In genomic region chr16:4885760-4886689, GRCm38 (mm10) we compare ENCODE assay signal across 8 mouse cellular contexts. TPM values are rescaled to one million over a fixed set of nuclear protein-coding genes. Genes with fewer than 3 reads are reported as not detected.
DNase-seq lines count a peak whose midpoint lies in the region; ATAC-seq and TF ChIP-seq lines count a peak whose summit lies in the region.

Gene Mgrn1 (plus strand): TSS chr16:4886249.

- peak within 1 kb of the TSS; percentile 83 for H3K27ac ChIP-seq in MEL (ENCODE audit: control insufficient read depth, low read depth, low read length)
- H3K27ac ChIP-seq in forebrain, embryonic 14.5 days (ENCODE audit: low read depth, low read length) = peak within 1 kb of the TSS; percentile 53
- peak within 1 kb of the TSS; percentile 92 for H3K27ac ChIP-seq in neural tube, embryonic 15.5 days (replicated peaks)

- intact Hi-C loops in heart, postnatal 10 days (cut with DNase I) = no loop called here

- peak within 1 kb of the TSS; percentile 91 for H3K9ac ChIP-seq in MEL (ENCODE audit: control insufficient read depth, low read depth, low read length, poor library complexity, severe bottlenecking)
- H3K9ac ChIP-seq in forebrain, embryonic 14.5 days (ENCODE audit: low read length) = peak within 1 kb of the TSS; percentile 93
- H3K9ac ChIP-seq in neural tube, embryonic 15.5 days (replicated peaks) = peak within 1 kb of the TSS; percentile 92

- peak; percentile 90 for ATAC-seq in forebrain, embryonic 14.5 days
- ATAC-seq in neural tube, embryonic 15.5 days (ENCODE audit: low FRiP score) = peak; percentile 86

- peak; percentile 93 for DNase-seq in MEL (ENCODE audit: low read depth, low spot score)
- peak; percentile 87 for DNase-seq in cerebellum, adult 11 months
- DNase-seq in forebrain, embryonic 14.5 days (ENCODE audit: low spot score) = peak; percentile 96
- DNase-seq in heart, postnatal 10 days = peak; percentile 88 to 90
- peak; percentile 91 to 95 for DNase-seq in kidney, postnatal 4 days
- peak; percentile 89 to 91 for DNase-seq in lung, adult 18-20 months
- peak; percentile 91 for DNase-seq in testis, postnatal 10 days (ENCODE audit: low spot score)

- 0 out of 4 replicates have a peak, but pooled peaks of 1 of the 2 experiments have one; percentile 15 for TF ChIP-seq EP300 in MEL (IDR thresholded peaks at IDR 0.05; ENCODE audit: low read depth in 1 of 2, low read length in 2 of 2)

- H3K9me3 ChIP-seq in MEL (replicated peaks; ENCODE audit: insufficient read depth, low read length) = no peaks in the 10 kb centered on the region
- no peaks in the 10 kb centered on the region for H3K9me3 ChIP-seq in forebrain, embryonic 14.5 days (replicated peaks; ENCODE audit: control insufficient read depth, low read length)
- no peaks in the 10 kb centered on the region for H3K9me3 ChIP-seq in neural tube, embryonic 15.5 days (replicated peaks)

- H3K79me2 ChIP-seq in MEL (ENCODE audit: control insufficient read depth, insufficient read depth, low read length, poor library complexity) = peaks cover 12% of the 10 kb centered on the region; the same call in 1 of the 2 replicates

- H3K36me3 ChIP-seq in MEL (ENCODE audit: control insufficient read depth in 1 of 2, insufficient read depth in 2 of 2, low read length in 2 of 2) = peaks cover 0 to 4% of the 10 kb centered on the region in 2 experiments; a peak in 3 of 4 replicates
- H3K36me3 ChIP-seq in forebrain, embryonic 14.5 days (ENCODE audit: control insufficient read depth, insufficient read depth, low read length) = no peaks in the 10 kb centered on the region
- no peaks in the 10 kb centered on the region for H3K36me3 ChIP-seq in neural tube, embryonic 15.5 days

- peak within 1 kb of the TSS; percentile 83 to 94 for H3K4me3 ChIP-seq in MEL (ENCODE audit: control insufficient read depth in 1 of 2, insufficient read depth in 1 of 2, low read depth in 2 of 2, low read length in 2 of 2)
- peak within 1 kb of the TSS; percentile 93 for H3K4me3 ChIP-seq in forebrain, embryonic 14.5 days (ENCODE audit: low read depth, low read length)
- peak within 1 kb of the TSS; percentile 95 for H3K4me3 ChIP-seq in neural tube, embryonic 15.5 days (replicated peaks)

- H3K27me3 ChIP-seq in MEL (ENCODE audit: control insufficient read depth in 1 of 2, insufficient read depth in 2 of 2, low read length in 2 of 2) = no peaks in the 10 kb centered on the region
- H3K27me3 ChIP-seq in forebrain, embryonic 14.5 days (replicated peaks; ENCODE audit: control insufficient read depth, insufficient read depth, low read length) = no peaks in the 10 kb centered on the region
- no peaks in the 10 kb centered on the region for H3K27me3 ChIP-seq in neural tube, embryonic 15.5 days (replicated peaks)

- TF ChIP-seq POLR2A in MEL (IDR thresholded peaks at IDR 0.05; ENCODE audit: control insufficient read depth in 1 of 2, insufficient read depth in 1 of 2, low read depth in 1 of 2, low read length in 2 of 2, poor library complexity in 1 of 2) = peak; percentile 45 to 77

- H3K4me1 ChIP-seq in MEL (ENCODE audit: control insufficient read depth in 1 of 2, insufficient read depth in 2 of 2, low read length in 2 of 2) = peaks cover 0 to 26% of the 10 kb centered on the region in 2 experiments; a peak in 2 of 4 replicates
- H3K4me1 ChIP-seq in forebrain, embryonic 14.5 days (ENCODE audit: control insufficient read depth, insufficient read depth, low read length) = peaks cover 20% of the 10 kb centered on the region
- peaks cover 58% of the 10 kb centered on the region for H3K4me1 ChIP-seq in neural tube, embryonic 15.5 days

- WGBS in forebrain, embryonic 14.5 days = under 1% methylated on average over 69 of the region's 74 CpGs
- WGBS in neural tube, embryonic 15.5 days = under 1% methylated on average over 61 of the region's 74 CpGs

- H3K4me2 ChIP-seq in forebrain, embryonic 14.5 days (ENCODE audit: low read length) = peak within 1 kb of the TSS; percentile 78
- H3K4me2 ChIP-seq in neural tube, embryonic 15.5 days = peak within 1 kb of the TSS; percentile 81

- no peak for TF ChIP-seq CTCF in MEL (IDR thresholded peaks at IDR 0.05 in 2 of 3, conservative IDR thresholded peaks at IDR 0.05 in 1 of 3; ENCODE audit: control insufficient read depth in 1 of 3, insufficient read depth in 1 of 3, low read depth in 2 of 3, low read length in 3 of 3, poor library complexity in 1 of 3, severe bottlenecking in 1 of 3)

- TF ChIP-seq RAD21 in MEL (IDR thresholded peaks at IDR 0.05; ENCODE audit: low read depth, low read length) = no peak

TF ChIP-seq in MEL, 35 proteins besides CTCF, POLR2A, EP300 and RAD21:
- peak; percentile 65 for TF ChIP-seq NRF1 (IDR thresholded peaks at IDR 0.05; ENCODE audit: insufficient read depth, low read depth, low read length, poor library complexity, severe bottlenecking)
- TF ChIP-seq TCF12 (IDR thresholded peaks at IDR 0.05; ENCODE audit: low read depth, low read length) = no peak
- TF ChIP-seq GABPA (IDR thresholded peaks at IDR 0.05; ENCODE audit: low read depth, low read length) = no peak
- peak; percentile 58; the same call in 1 of the 2 replicates for TF ChIP-seq MYC (IDR thresholded peaks at IDR 0.05; ENCODE audit: low read depth, low read length)
- no peak for TF ChIP-seq GATA1 (IDR thresholded peaks at IDR 0.05; ENCODE audit: low read depth, low read length)
- peak; percentile 77 for TF ChIP-seq HCFC1 (IDR thresholded peaks at IDR 0.05; ENCODE audit: low read depth, low read length)
- TF ChIP-seq RCOR1 (IDR thresholded peaks at IDR 0.05; ENCODE audit: low read depth, low read length) = peak; percentile 24; the same call in 1 of the 2 replicates
- TF ChIP-seq ELF1 (IDR thresholded peaks at IDR 0.05; ENCODE audit: low read depth, low read length) = peak; percentile 13; the same call in 1 of the 2 replicates
- TF ChIP-seq SMC3 (IDR thresholded peaks at IDR 0.05; ENCODE audit: low read depth, low read length) = no peak
- peak; percentile 62; the same call in 1 of the 2 replicates for TF ChIP-seq SIN3A (IDR thresholded peaks at IDR 0.05; ENCODE audit: low read length)
- no peak for TF ChIP-seq TAL1 (IDR thresholded peaks at IDR 0.05; ENCODE audit: low read length)
- peak; percentile 77 for TF ChIP-seq USF1 (IDR thresholded peaks at IDR 0.05; ENCODE audit: low read depth, low read length)
- TF ChIP-seq CHD2 (IDR thresholded peaks at IDR 0.05; ENCODE audit: low read length) = no peak
- TF ChIP-seq CHD1 (IDR thresholded peaks at IDR 0.05; ENCODE audit: low read depth, low read length) = peak; percentile 99
- TF ChIP-seq MEF2A (IDR thresholded peaks at IDR 0.05; ENCODE audit: extremely low read depth, insufficient replicate concordance, low read depth, low read length, poor library complexity, severe bottlenecking) = no peak
- no peak for TF ChIP-seq KAT2A (conservative IDR thresholded peaks at IDR 0.05; ENCODE audit: low read depth, low read length)
- peak; percentile 42; the same call in 1 of the 2 replicates for TF ChIP-seq MXI1 (IDR thresholded peaks at IDR 0.05; ENCODE audit: low read depth, low read length)
- TF ChIP-seq POLR2AphosphoS5 (IDR thresholded peaks at IDR 0.05; ENCODE audit: borderline replicate concordance, low read depth, low read length) = no peak
- peak; percentile 35; the same call in 1 of the 2 replicates for TF ChIP-seq TBP (IDR thresholded peaks at IDR 0.05; ENCODE audit: low read depth, low read length)
- TF ChIP-seq NELFE (IDR thresholded peaks at IDR 0.05; ENCODE audit: low read depth, low read length) = peak; percentile 35
- peak; percentile 52; the same call in 1 of the 2 replicates for TF ChIP-seq ZMIZ1 (IDR thresholded peaks at IDR 0.05; ENCODE audit: low read depth, low read length)
- TF ChIP-seq ZC3H11A (IDR thresholded peaks at IDR 0.05; ENCODE audit: low read depth, low read length) = peak; percentile 28
- TF ChIP-seq E2F4 (IDR thresholded peaks at IDR 0.05; ENCODE audit: borderline replicate concordance, low read depth, low read length) = no peak
- TF ChIP-seq POLR2AphosphoS2 (IDR thresholded peaks at IDR 0.05; ENCODE audit: low read length) = peak; percentile 35; the same call in 1 of the 2 replicates
- 0 out of 2 replicates have a peak, but pooled peaks have one; percentile 48 for TF ChIP-seq MAZ (IDR thresholded peaks at IDR 0.05; ENCODE audit: low read depth, low read length)
- TF ChIP-seq ZKSCAN1 (IDR thresholded peaks at IDR 0.05; ENCODE audit: low read depth, low read length) = no peak
- no peak for TF ChIP-seq MAFK (IDR thresholded peaks at IDR 0.05; ENCODE audit: borderline replicate concordance, low read depth, low read length)
- no peak for TF ChIP-seq USF2 (IDR thresholded peaks at IDR 0.05; ENCODE audit: borderline replicate concordance in 1 of 2, insufficient read depth in 1 of 2, low read depth in 1 of 2, low read length in 2 of 2)
- TF ChIP-seq BHLHE40 (IDR thresholded peaks at IDR 0.05; ENCODE audit: borderline replicate concordance, low read depth, low read length) = peak; percentile 99
- TF ChIP-seq UBTF (IDR thresholded peaks at IDR 0.05; ENCODE audit: borderline replicate concordance, insufficient read depth, low read depth, low read length) = no peak
TF ChIP-seq in MEL: peak in this region for 16.

RNA-seq across cellular contexts. Expression of gene Mgrn1, which starts in this region (rescaled TPM):
- 8.4 and 9.8 TPM in 2 replicates for total RNA-seq in MEL (2012; rRNA removed)
- 10 to 100 TPM in 1 of 2 experiments, not detected in 1; 25.0 TPM for polyA plus RNA-seq in MEL (2012; ENCODE audit: insufficient read depth in 1 of 2, insufficient read length in 2 of 2, low read depth in 1 of 2, low replicate concordance in 2 of 2, missing spikeins in 1 of 2)
- polyA plus RNA-seq in forebrain, embryonic 14.5 days (2014; fragmentation: Nextera tagmentation; extraction: Ambion mirVana) = 85.3 and 93.0 TPM in 2 replicates
- 100 to 1,000 TPM; 186 to 187 TPM for total RNA-seq in heart, postnatal 10 days (2021)
- polyA plus RNA-seq in neural tube, embryonic 15.5 days (2015; fragmentation: Nextera tagmentation; extraction: Ambion mirVana) = 122 and 125 TPM in 2 replicates

Comparison
In these comparisons a context has a peak if more than half of its experiments do, and no peak if none do; other contexts are left out.
1. Peak in every context shown above with its lines: DNase-seq, ATAC-seq, H3K4me3 ChIP-seq and H3K27ac ChIP-seq.
2. RNA of gene Mgrn1 (total RNA-seq): 186 to 187 TPM in heart, postnatal 10 days; 8.4 to 9.8 TPM in MEL; every median in the first group is over 10 times any median in the second.